Mouse (Mus musculus): ENCODE measurements around the gene Phactr4. TPM values are rescaled to one million over a fixed set of nuclear protein-coding genes. Genes with fewer than 3 reads are reported as not detected.
A peak's percentile ranks its signal among the peaks of the same experiment; 100 is the strongest.

Phactr4 gene
- total RNA-seq (2021): 10 to 100 TPM; 13.2 to 13.3 TPM
- long read RNA-seq, experiment 1, partial matches to known transcripts: 3 of 8 reads
- long read RNA-seq, experiment 1, other reads (novel, unspliced or antisense): 5 of 8 reads
- long read RNA-seq, experiment 2, full-length matches to known transcripts: 1 of 6 reads
- long read RNA-seq, experiment 2, partial matches to known transcripts: 3 of 6 reads
- long read RNA-seq, experiment 2, other reads (novel, unspliced or antisense): 2 of 6 reads

DNA sequence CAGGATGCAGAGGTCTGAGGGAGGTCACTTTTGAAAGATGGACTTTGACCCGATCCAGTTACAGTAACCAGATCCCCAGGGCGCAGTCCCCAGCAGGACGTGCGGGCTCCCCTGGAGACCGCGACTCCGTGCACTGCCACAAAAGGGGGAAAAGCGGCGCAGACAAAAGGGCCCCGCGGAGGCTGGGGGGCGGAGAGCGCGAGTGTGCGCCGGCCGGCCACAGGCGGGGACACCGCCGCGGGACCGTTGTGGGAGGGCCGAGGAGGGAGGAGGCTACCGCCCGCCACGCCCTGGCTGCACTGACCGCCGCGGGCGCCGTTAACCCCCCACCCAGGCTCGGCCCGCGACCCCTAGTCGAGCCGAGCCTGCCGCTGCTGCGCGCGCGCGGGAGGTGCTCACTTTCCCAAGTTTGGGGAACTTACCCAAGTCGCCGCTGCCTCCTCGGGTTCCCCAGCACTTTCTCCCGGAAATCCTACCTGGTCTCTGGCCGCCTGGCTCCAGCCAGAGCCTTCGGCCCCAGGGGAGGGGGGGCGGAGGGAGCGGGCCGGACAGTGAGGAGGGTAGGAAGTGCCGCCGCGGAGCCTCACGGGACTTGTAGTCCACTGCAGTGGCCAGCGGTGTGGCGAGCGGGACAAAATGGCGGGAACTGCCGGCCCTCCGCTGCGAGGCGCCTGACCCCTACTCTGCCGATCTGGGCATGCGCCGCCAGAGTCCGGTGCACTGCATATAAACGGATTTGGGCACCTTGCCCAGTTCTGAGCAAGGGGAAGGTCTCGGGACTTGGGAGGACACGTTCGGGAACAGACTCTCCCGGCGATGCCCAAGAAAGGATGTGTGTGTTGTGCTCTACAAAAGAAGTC is at the start of gene Phactr4:
TSS of gene Phactr4 (minus strand) at position 567 of the 860 bp plus-strand sequence.
- intact Hi-C loops (cut with DNase I; ENCODE audit: low total_unique reads): no loop called here
- DNase-seq: peak; percentile 99

DNA sequence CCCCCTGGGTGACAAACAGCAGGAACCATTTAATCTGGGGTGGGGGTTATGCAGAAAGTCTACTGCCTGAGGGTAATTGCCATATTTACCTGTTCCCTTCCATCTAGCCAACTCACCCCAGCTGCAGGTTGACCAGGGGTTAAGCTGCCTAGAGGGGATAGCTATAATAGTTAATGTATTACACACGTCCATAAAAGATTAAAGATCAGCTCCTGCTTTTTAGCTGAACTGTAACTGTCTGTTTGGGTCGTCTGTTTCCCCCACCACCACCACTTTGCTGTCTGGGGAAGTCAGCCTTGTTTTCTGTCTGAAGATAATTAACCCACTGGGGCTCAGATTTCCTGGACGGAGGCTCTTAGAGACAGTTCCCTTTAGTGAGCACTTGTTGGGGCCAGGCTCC is 47.6 kb upstream of the Phactr4 start:
- intact Hi-C loops (cut with DNase I; ENCODE audit: low total_unique reads): loop anchor here (5.0 kb wide), 1 partner anchor 42 kb away; the partner anchor contains the start of gene Sesn2
- DNase-seq: no peak

DNA sequence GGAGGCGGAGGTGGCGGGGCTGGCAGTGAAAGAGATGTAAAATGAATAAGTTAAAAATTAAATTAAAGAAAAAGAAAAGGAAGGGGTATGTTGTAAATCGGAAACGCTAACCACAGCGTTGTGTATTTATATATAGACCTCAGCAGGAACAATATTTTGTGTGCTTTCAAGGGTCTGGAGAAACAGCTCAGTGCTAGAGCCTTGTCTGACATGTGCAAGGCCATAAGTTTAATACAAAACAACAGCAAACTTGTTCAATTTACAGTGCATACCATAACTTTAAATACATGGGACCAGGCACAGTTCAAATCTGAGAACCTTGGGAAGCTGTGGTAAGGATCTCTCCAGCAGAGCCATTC is 41.9 kb upstream of the Phactr4 start:
- no peak for DNase-seq
- intact Hi-C loops (cut with DNase I; ENCODE audit: low total_unique reads): no loop called here

DNA sequence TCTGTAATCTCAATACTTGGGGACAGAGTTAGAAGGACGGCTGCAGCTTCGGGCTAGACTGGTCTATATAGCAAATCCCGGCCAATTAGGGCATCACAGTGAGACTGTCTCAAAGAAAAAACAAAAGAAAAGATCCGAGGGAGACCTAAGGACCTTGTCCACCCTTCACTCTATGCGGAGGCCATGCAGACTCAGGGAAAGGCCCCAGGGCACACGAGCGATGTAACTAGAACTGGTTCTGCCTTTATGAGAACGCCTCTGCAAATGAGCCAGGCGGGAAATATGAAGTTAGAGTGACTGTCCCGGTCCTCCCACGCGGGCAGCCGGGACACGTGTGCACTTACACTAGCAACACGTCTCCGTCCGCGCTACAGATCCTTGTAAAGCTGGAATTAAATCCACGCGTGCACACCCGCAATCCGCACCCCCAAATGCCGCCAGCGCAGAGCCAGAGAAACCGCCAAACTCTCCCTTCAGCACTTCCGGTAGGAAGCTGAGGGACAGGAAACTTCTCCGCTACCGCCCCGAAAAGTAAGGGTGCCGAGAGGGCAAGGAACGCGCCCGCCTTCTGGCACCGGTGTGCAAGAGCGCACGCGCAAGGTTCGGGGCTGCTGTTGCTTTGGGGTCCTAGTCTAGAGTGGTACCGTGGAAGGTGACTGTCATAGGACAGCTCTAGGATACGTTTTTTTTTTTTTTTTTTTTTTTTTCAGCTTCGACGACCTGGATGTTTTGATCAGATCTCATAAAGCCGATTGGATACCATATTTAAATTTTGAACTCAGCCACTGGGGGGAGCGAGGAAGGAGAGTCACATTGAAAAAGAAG is 41.4 kb upstream of the Phactr4 start, which contains the start of gene Med18:
TSS of gene Med18 (minus strand) at position 492 of the 825 bp plus-strand sequence.
- peak; percentile 92 for DNase-seq
- intact Hi-C loops (cut with DNase I; ENCODE audit: low total_unique reads): no loop called here

DNA sequence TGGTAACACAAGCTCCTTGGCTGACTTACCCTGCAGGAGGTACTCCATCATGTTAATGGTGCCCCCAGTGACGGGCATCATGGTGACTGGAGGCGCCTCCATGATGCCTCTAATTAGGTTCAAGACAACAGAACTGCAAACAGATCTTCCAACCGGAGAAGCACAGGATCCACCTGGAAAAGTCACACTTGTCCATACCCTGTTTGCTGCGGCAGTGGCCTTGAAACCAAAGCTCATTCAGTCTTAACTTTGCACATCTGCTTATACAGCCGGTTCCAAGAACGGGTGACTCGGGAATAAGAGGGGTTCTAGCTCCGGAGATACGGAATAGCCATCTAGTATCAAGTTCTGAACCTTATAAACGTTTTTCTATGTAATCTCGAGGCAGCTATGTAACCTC is 40.5 kb upstream of the Phactr4 start:
- intact Hi-C loops (cut with DNase I; ENCODE audit: low total_unique reads): no loop called here

DNA sequence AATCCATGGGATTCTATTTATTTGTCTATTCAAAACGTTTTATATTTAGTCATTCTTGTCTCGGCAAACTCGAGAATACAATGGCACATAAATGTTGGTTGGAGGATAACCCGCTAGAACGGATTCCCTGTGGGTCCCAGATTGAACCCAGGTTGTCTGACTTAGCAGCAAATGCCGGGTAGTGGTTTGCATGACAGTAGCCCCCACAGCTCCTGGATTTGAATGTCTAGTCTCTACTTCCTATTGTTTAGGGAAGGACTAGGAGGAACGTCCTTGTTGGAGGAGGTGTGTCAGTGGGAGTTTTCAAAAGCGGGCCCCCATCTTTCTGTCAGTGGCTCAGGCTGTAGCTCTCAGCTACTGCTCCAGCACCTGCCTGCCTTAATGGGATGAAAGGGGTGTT is 37.9 kb upstream of the Phactr4 start:
- no peak for DNase-seq
- intact Hi-C loops (cut with DNase I; ENCODE audit: low total_unique reads): no loop called here

More for the DNA sequence above, 40.5 kb upstream of the Phactr4 start:
- DNase-seq: no peak

DNA sequence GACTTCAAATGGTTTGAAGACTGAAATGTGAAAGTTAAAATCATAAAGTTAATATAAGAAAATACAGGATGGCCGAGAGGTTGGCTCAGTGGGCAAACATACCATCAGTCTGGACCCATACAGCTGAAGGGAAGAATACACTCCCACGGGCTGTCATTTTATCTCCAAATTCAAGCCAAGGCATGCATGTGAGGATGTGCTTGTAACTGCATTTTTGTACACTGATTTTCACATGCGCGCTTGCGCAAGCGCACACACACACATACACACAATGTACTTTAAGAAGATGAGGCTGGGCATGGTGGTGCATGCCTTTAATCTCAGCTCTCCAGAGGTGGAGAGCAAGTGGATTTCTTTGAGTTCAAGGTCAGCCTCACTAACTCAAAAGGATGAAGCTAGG is 33.3 kb upstream of the Phactr4 start:
- intact Hi-C loops (cut with DNase I; ENCODE audit: low total_unique reads): no loop called here
- no peak for DNase-seq

DNA sequence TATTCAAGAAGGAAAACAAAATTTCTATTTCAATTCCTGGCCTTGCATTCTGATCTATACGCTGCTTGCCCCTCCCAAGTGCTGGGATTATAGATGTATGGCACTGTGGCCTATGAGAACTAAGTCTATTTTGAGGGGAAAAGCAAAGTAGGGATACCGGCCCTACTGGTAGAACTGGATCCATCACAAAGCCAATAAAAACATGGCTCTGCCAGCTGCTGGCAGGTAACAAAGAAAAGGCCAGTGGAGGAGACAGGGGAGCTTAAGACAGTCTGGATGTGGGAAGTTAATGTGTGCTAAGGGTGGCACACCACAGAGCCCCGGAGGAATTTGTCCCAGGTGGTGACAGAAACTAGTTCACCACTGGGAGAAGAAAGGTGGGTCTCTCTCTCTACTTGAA is 32.9 kb upstream of the Phactr4 start:
- DNase-seq: no peak
- intact Hi-C loops (cut with DNase I; ENCODE audit: low total_unique reads): no loop called here

DNA sequence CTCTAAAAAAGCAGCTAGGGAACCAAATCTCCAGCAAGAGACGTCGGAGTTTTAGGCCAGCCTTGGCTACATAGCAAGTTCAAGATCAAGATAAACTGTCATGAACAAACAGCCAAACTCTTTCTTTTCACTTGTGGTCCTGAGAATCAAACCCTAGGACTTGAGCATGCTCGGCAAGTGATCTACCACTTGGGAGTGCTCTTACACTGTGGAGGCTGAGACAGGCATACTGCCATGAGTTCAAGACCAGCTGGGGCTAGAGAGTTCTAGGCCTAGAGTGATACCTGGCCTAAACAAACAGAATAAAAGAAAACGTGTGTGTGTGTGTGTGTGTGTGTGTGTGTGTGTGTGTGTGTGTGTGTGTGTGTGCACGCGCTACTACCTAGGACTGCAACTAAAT is 31.9 kb upstream of the Phactr4 start:
- intact Hi-C loops (cut with DNase I; ENCODE audit: low total_unique reads): no loop called here

DNA sequence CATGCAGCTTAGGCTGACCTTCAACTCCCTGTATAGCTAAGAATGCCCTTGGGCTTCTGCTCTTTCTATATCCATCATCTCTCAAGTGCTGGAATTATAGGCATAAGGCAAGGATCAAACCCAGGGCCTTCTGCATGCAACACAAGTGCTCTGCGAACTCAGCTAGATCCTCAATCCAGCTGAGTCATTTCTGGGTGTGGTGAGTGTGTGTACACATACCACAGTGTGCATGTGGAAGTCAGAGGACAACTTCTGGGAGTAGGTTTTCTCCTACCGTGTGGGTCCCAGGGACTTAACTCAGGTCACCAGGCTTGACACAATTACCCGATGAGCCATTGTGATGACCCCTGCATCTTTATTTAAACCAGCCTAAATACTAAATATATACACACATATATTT is 27.5 kb upstream of the Phactr4 start:
- intact Hi-C loops (cut with DNase I; ENCODE audit: low total_unique reads): no loop called here
- no peak for DNase-seq

More for the DNA sequence above, 31.9 kb upstream of the Phactr4 start:
- no peak for DNase-seq

DNA sequence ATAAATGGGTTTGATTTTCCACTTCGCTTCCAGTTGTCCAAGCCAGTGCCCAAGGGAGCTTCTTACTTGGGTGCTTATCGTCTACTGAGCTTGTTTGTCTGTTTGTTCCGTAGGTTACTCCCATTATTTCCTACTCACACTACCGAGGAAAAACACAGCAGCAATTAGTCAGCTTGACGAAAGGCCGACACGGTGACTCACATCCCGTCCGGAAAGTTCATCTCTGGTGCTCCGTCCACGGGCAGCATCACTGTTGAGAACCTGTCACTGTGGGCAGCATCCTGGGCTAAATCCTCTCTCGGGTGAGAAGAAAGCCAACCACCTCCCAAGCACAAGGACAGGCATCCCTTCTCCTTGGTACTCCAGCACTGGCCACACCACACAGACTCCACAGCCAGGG is 23.8 kb upstream of the Phactr4 start:
- DNase-seq: no peak
- intact Hi-C loops (cut with DNase I; ENCODE audit: low total_unique reads): no loop called here

DNA sequence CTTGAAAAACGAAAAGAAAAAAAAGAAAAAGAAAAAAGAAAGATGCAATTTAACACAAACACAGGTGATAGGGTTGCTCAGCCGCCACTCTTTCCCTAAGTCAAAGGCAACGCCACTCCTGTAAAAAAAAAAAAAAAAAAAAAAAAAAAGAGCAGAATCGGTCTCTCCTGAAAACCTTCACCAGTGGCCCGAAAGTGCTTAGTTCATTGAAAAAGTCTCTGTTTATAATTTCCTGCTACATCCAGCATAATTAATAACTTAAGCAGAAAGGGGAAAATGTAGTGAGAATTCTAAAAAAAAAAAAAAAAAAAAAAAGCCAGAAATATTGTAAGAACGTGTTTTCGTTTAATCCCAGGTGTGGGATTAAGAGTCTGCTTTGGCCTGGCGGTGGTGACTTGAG is 22.2 kb upstream of the Phactr4 start:
- DNase-seq: no peak
- intact Hi-C loops (cut with DNase I; ENCODE audit: low total_unique reads): no loop called here

DNA sequence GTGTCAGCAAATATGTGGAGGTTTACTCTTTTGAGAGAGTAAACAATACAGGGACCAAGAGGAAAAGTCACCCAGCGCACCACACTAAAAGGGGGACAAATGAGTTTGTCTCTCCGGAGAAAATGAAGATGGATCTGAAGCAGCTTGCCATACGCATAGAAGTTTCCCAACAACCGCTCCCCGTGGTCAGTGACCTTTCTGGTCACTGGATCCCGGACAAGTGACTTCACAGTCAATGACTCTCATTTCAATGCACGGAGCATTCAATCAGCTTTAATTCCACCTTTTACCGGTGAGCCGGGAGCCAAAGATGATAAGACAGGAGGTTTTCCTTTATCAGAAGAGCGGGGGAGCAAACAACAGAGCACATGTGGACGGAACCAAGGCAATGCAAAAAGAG is 15.6 kb upstream of the Phactr4 start:
- intact Hi-C loops (cut with DNase I; ENCODE audit: low total_unique reads): no loop called here

DNA sequence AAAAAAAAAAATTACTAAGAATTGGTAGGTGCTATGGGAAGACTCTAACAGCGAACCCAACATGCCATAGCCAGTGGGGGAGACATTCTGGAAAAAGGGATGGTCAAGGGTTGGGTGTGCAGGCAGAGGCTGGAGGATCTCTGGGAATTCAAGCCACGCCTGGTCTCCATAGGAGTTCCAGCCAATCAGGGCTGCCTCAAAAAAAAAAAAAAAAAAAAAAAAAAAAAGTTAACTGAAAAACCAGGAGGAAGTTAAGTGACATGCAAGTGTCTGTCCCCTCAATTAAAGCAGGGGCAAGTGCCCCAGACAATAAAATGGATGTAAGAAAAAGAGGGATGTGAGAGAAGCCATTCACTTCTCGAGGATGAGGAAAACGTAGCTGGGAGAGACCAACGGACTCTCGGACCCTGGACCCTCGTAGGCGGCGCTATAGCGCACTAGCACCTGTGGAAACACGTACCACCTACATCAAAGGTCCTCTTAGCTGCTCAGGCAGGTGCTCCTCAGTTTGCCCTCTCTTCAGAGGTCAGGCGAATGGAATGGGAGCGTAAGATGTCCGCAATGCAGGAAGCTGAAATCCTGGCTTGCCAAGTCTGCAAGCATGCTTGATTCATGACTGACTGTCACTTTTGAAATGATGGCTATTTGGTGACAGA is 10.6 kb upstream of the Phactr4 start:
- DNase-seq: no peak
- intact Hi-C loops (cut with DNase I; ENCODE audit: low total_unique reads): no loop called here

More for the DNA sequence above, 15.6 kb upstream of the Phactr4 start:
- no peak for DNase-seq

DNA sequence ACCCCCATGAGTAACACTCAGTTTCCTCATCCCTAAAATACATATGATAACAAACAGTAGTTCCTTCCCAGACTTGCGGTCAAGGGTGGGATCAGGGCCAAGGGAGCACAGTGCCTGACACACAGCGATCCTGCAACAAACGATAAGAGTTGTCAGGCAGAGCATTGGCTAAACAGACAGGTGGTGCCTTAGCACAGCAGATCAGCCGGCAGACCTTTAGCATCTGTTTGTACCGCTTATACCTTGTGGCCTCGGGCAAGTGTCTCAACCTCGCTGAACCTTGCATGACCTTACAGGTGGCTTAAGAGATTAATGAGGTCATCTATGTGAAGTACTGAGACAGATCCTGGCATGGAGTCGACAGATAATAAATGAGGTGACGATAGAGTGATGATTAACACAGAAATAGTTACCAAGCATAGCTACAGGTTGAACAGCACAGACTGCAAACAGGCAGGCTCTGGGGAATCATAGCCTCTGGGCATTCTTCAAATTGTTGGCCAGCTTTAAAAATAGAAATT is 5.8 kb upstream of the Phactr4 start:
- intact Hi-C loops (cut with DNase I; ENCODE audit: low total_unique reads): no loop called here
- no peak for DNase-seq

DNA sequence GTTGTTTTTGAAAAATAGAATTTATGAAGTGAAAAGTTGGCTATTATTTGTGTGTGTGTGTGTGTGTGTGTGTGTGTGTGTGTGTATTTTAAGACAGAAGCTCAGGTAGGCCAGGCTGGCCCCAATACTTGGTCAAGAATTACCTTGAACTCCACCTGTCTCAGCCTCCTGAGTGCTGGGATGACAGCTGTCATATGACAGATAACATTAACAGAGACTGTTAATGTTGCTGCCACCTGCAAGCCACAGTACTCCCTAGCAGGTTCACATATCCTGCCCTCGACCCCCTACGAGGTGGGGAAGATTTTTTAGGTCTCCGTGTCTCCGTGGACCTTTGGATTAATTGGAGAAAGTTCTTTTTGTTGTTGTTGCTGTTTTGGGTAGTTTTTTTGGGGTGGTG is 5.2 kb upstream of the Phactr4 start:
- intact Hi-C loops (cut with DNase I; ENCODE audit: low total_unique reads): no loop called here
- DNase-seq: no peak

DNA sequence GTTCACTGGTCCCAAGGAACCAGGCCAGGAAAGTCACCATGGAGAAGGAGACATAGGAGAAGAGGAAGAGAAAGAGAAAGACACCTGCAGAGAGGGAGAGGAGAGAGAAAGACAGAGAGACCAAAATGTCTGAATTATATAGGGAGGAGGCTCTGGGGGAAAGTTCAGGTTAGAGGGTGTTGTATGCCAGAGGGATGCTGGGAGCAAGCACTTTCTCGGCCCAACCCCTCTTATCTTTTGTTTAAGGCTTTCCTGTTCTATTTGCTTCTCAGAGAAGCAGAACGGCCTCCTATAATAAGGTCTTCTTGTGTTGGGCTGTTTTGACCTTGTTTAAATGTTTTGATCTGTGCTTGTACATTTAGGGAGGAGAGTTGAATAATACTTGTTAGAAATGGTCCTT is 3.7 kb upstream of the Phactr4 start:
- intact Hi-C loops (cut with DNase I; ENCODE audit: low total_unique reads): no loop called here
- no peak for DNase-seq

DNA sequence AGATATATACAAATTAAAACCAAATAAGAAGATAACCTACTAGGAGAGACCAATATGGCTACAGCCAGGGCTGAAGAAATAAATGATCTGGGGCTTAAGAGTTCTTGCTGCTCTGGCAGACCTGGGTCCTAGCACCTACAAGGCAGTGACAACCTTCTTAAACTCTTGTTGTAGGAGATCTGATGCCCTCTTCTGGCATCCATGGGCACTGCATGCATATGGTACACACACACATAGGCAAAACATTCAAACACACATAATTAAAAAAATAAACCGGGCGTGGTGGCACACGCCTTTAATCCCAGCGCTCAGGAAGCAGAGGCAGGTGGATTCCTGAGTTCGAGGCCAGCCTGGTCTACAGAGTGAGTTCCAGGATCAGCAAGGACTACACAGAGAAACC is 2.5 kb upstream of the Phactr4 start:
- intact Hi-C loops (cut with DNase I; ENCODE audit: low total_unique reads): no loop called here
- no peak for DNase-seq

DNA sequence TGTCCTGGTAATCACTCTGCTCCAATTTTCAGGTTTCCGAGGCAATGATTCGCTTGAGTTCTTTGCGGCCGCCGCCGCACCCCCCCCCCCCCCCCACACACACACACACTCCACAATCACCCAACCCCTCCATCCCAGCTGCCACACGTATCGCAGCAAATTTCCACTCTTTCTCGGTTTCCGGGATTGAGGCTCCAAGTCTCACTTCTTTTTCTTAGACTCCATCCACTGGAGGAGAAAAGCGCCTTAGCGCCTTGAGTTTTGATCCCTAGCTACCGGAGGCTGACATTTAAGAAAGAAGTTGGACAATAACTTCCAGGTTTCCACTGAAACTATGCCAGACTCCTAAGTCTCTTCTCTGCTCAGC is 750 bp downstream of the Phactr4 start:
- DNase-seq: no peak
- intact Hi-C loops (cut with DNase I; ENCODE audit: low total_unique reads): no loop called here

DNA sequence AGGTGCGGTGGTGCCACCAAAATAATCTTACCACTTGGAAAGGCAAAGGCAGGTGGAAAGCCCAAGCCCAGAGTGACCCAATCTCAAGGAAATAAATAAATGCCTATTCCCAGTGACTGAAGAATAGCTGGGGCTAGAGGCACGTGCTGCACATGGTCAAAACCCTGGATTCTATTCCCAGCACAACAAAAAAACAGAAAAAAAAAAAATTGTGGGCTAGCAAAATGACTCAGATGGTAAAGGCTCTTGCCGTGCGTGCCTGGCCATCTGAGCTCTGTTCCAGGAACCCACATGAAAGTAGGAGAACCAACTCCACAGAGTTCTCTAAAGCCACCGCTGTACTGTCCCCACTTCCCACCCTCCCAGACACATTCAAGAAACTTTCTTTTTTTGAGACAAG is 1.8 kb downstream of the Phactr4 start:
- DNase-seq: no peak
- intact Hi-C loops (cut with DNase I; ENCODE audit: low total_unique reads): no loop called here

Data from gastrocnemius, postnatal 14 days (tissue).